Mouse (Mus musculus) forebrain, embryonic 16.5 days (tissue): ENCODE measurements around the gene Rassf5. TPM values are rescaled to one million over a fixed set of nuclear protein-coding genes. Genes with fewer than 3 reads are reported as not detected.
A peak's percentile ranks its signal among the peaks of the same experiment; 100 is the strongest.
"Not testable (repeated sequence)": the region's sequence is repeated elsewhere in the genome, so short reads cannot be mapped to it uniquely, and the experiment has no call there.

Experiments used
- ATAC-seq: fragments of 200-750 bp; cut with Nextera tagmentation; 2 replicates; pipeline ENCODE4 v1.8.0; 2017; ENCODE audit warnings: mild to moderate bottlenecking, moderate library complexity
- H3K27ac ChIP-seq: fragments of 300-500 bp; sonication (generic); 2 replicates; pipeline ENCODE4 v1.5.1; 2014; ENCODE audit warnings: low read length, control low read depth
- H3K27me3 ChIP-seq: fragments of 300-500 bp; sonication (generic); replicated peaks from 2 replicates; pipeline ENCODE4 v1.6.1; 2014; ENCODE audit warnings: low read length; ENCODE audit not compliant: control insufficient read depth, insufficient read depth
- H3K36me3 ChIP-seq: fragments of 300-500 bp; sonication (generic); 2 replicates; pipeline ENCODE4 v1.6.1; 2014; ENCODE audit not compliant: control insufficient read depth, insufficient read depth
- H3K4me1 ChIP-seq: fragments of 300-500 bp; sonication (generic); replicated peaks from 2 replicates; pipeline ENCODE4 v1.6.1; 2014; ENCODE audit warnings: low read length; ENCODE audit not compliant: control insufficient read depth, insufficient read depth
- H3K4me2 ChIP-seq: fragments of 300-500 bp; sonication (generic); 2 replicates; pipeline ENCODE4 v1.6.1; 2014; ENCODE audit warnings: mild to moderate bottlenecking, low read length, control low read depth
- H3K4me3 ChIP-seq: fragments of 300-500 bp; sonication (generic); replicated peaks from 2 replicates; pipeline ENCODE4 v1.5.1; 2014; ENCODE audit warnings: mild to moderate bottlenecking, low read length, control low read depth
- H3K9ac ChIP-seq: fragments of 300-500 bp; sonication (generic); replicated peaks from 2 replicates; pipeline ENCODE4 v1.6.1; 2014; ENCODE audit warnings: low read depth, low read length, control low read depth
- H3K9me3 ChIP-seq: fragments of 300-500 bp; sonication (generic); 2 replicates; pipeline ENCODE4 v1.6.1; 2016; ENCODE audit warnings: low read length; ENCODE audit not compliant: control insufficient read depth
- WGBS: fragments of 180-500 bp; shearing (Covaris S2); extraction: QIAGEN DNeasy Blood & Tissue Kit; methylation state at CpG from one replicate; pipeline ENCODE4 v1.1.7; 2014; 5-methylcytosine and 5-hydroxymethylcytosine counted together
- polyA plus RNA-seq: library from polyadenylated mRNA; unstranded; fragments of >200 nt; fragmentation: Nextera tagmentation; extraction: Ambion mirVana; gene quantifications from 2 replicates; pipeline ENCODE4 v1.2.1, GENCODE M21; 2015

The Rassf5 gene
- polyA plus RNA-seq, 1 experiment from 2014 or later, result 2.5 TPM

- Histone ChIP-seq H3K4me3 (no peak overlapping the region), H3K4me1 (no peaks in the 10 kb centered on the region), H3K36me3 (peaks cover 35% of the 10 kb centered on the region), H3K27ac (no peak overlapping the region), H3K9ac (no peak overlapping the region), H3K9me3 (no peaks in the 10 kb centered on the region), H3K27me3 (no peaks in the 10 kb centered on the region), H3K4me2 (no peak overlapping the region)
- 93% methylated on average over 10 of the region's 10 CpGs for WGBS
- no peak for ATAC-seq
Observed at GRCm38 (mm10) chr1:131167612-131168011, 77.4 kb downstream of the Rassf5 start.

- H3K4me2 ChIP-seq, result no peak overlapping the region
- no peaks in the 10 kb centered on the region for H3K9me3 ChIP-seq
- ATAC-seq, result no peak
- WGBS, result 95% methylated on average over 6 of the region's 6 CpGs
- peaks cover 43% of the 10 kb centered on the region for H3K36me3 ChIP-seq
- no peak overlapping the region for H3K27ac ChIP-seq
- no peaks in the 10 kb centered on the region for H3K4me1 ChIP-seq
- no peak overlapping the region for H3K4me3 ChIP-seq
- no peaks in the 10 kb centered on the region for H3K27me3 ChIP-seq
- no peak overlapping the region for H3K9ac ChIP-seq
Observed at GRCm38 (mm10) chr1:131164427-131164826, 80.6 kb downstream of the Rassf5 start.

GRCm38 (mm10) chr1:131161091-131161490, 84.0 kb downstream of the Rassf5 start:
- no peak overlapping the region for H3K4me3 ChIP-seq
- H3K27me3 ChIP-seq, result no peaks in the 10 kb centered on the region
- no peak overlapping the region for H3K27ac ChIP-seq
- no peaks in the 10 kb centered on the region for H3K4me1 ChIP-seq
- no peak overlapping the region for H3K4me2 ChIP-seq
- no peaks in the 10 kb centered on the region for H3K9me3 ChIP-seq
- no peak overlapping the region for H3K9ac ChIP-seq
- ATAC-seq, result no peak
- H3K36me3 ChIP-seq, result peaks cover 33% of the 10 kb centered on the region
- WGBS, result 94% methylated on average over 11 of the region's 11 CpGs

- H3K4me3 ChIP-seq, ATAC-seq, H3K27me3 ChIP-seq, H3K9me3 ChIP-seq, H3K4me2 ChIP-seq, H3K4me1 ChIP-seq, H3K9ac ChIP-seq, H3K27ac ChIP-seq: not testable (repeated sequence)
- peaks cover 23% of the 10 kb centered on the region for H3K36me3 ChIP-seq
- WGBS, result 95% methylated on average over 3 of the region's 3 CpGs
Observed at GRCm38 (mm10) chr1:131159573-131160327, 85.3 kb downstream of the Rassf5 start.

- peaks cover 5% of the 10 kb centered on the region; the same call in 1 of the 2 replicates for H3K36me3 ChIP-seq
- WGBS, result 49% methylated on average over 2 of the region's 2 CpGs
- H3K9ac ChIP-seq, result no peak overlapping the region
- no peak overlapping the region for H3K4me2 ChIP-seq
- no peaks in the 10 kb centered on the region for H3K9me3 ChIP-seq
- peaks cover 10% of the 10 kb centered on the region for H3K4me1 ChIP-seq
- no peak overlapping the region for H3K27ac ChIP-seq
- H3K27me3 ChIP-seq, result no peaks in the 10 kb centered on the region
- no peak for ATAC-seq
- no peak overlapping the region for H3K4me3 ChIP-seq
Observed at GRCm38 (mm10) chr1:131155456-131155855, 89.6 kb downstream of the Rassf5 start.

- Histone ChIP-seq H3K27me3 (no peaks in the 10 kb centered on the region), H3K4me1 (peaks cover 10% of the 10 kb centered on the region), H3K9ac (peak within 1 kb of the TSS; percentile 79), H3K4me2 (peak within 1 kb of the TSS; percentile 81), H3K4me3 (peak within 1 kb of the TSS; percentile 83), H3K36me3 (no peaks in the 10 kb centered on the region), H3K9me3 (no peaks in the 10 kb centered on the region), H3K27ac (peak within 1 kb of the TSS; percentile 16; the same call in 1 of the 2 replicates)
- peak; percentile 100 for ATAC-seq
- under 1% methylated on average over 27 of the region's 27 CpGs for whole genome bisulfite sequencing
Observed at GRCm38 (mm10) chr1:131153018-131153629, 91.9 kb downstream of the Rassf5 start, which contains the start of gene Eif2d. TSS of gene Eif2d (plus strand) at chr1:131153181.

GRCm38 (mm10) chr1:131149496-131149895, 95.6 kb downstream of the Rassf5 start:
- Histone ChIP-seq H3K27ac (no peak overlapping the region), H3K4me2 (no peak overlapping the region), H3K9me3 (no peaks in the 10 kb centered on the region), H3K4me1 (peaks cover 10% of the 10 kb centered on the region), H3K36me3 (no peaks in the 10 kb centered on the region), H3K9ac (no peak overlapping the region), H3K27me3 (no peaks in the 10 kb centered on the region), H3K4me3 (no peak overlapping the region)
- no peak for ATAC-seq
- 70% methylated on average over 1 of the region's 1 CpGs for WGBS

- Histone ChIP-seq H3K4me3 (no peak overlapping the region), H3K4me2 (no peak overlapping the region), H3K27ac (no peak overlapping the region), H3K27me3 (no peaks in the 10 kb centered on the region), H3K36me3 (no peaks in the 10 kb centered on the region), H3K4me1 (no peaks in the 10 kb centered on the region), H3K9ac (no peak overlapping the region), H3K9me3 (no peaks in the 10 kb centered on the region)
- ATAC-seq, result no peak
- 75% methylated on average over 3 of the region's 3 CpGs for WGBS
Observed at GRCm38 (mm10) chr1:131146181-131146614, 98.9 kb downstream of the Rassf5 start.

- H3K27me3 ChIP-seq, ATAC-seq, H3K9ac ChIP-seq, H3K4me3 ChIP-seq, H3K36me3 ChIP-seq, H3K4me2 ChIP-seq, H3K4me1 ChIP-seq, H3K9me3 ChIP-seq, H3K27ac ChIP-seq: not testable (repeated sequence)
- 89% methylated on average over 3 of the region's 3 CpGs for WGBS
Observed at GRCm38 (mm10) chr1:131145222-131145621, 99.8 kb downstream of the Rassf5 start.
